Mouse (Mus musculus) midbrain, embryonic 10.5 days (tissue): ENCODE measurements around the gene E330021D16Rik. TPM values are rescaled to one million over a fixed set of nuclear protein-coding genes. Genes with fewer than 3 reads are reported as not detected.

Source experiments
- DNase-seq: peaks from one replicate; pipeline ENCODE4 v3.0.0-alpha.2; 2017; ENCODE audit warnings: low spot score
- H3K27ac ChIP-seq: fragments of 300-500 bp; sonication (generic); replicated peaks from 2 replicates; pipeline ENCODE4 v1.5.1; 2016; ENCODE audit warnings: mild to moderate bottlenecking
- H3K27me3 ChIP-seq: fragments of 300-500 bp; sonication (generic); 2 replicates; pipeline ENCODE4 v1.6.1; 2016; ENCODE audit warnings: low read depth, mild to moderate bottlenecking; ENCODE audit not compliant: poor library complexity, severe bottlenecking
- H3K36me3 ChIP-seq: fragments of 300-500 bp; sonication (generic); 2 replicates; pipeline ENCODE4 v1.6.1; 2016; ENCODE audit warnings: mild to moderate bottlenecking, moderate library complexity
- H3K4me1 ChIP-seq: fragments of 300-500 bp; sonication (generic); 2 replicates; pipeline ENCODE4 v1.6.1; 2016
- H3K4me3 ChIP-seq: fragments of 300-500 bp; sonication (generic); 2 replicates; pipeline ENCODE4 v1.5.1; 2016; ENCODE audit warnings: mild to moderate bottlenecking, moderate library complexity
- H3K9me3 ChIP-seq: fragments of 300-500 bp; sonication (generic); replicated peaks from 2 replicates; pipeline ENCODE4 v1.6.1; 2016; ENCODE audit warnings: mild to moderate bottlenecking
- WGBS: fragments of 180-500 bp; shearing (Covaris S2); methylation state at CpG from one replicate; pipeline ENCODE4 v1.1.7; 2016; 5-methylcytosine and 5-hydroxymethylcytosine counted together
- polyA plus RNA-seq: library from polyadenylated mRNA; unstranded; fragments of >200 nt; fragmentation: Nextera tagmentation; extraction: Ambion mirVana; gene quantifications from 2 replicates; pipeline ENCODE4 v1.2.1, GENCODE M21; 2016

The E330021D16Rik gene
- polyA plus RNA-seq, 1 experiment from 2014 or later = not detected

DNA sequence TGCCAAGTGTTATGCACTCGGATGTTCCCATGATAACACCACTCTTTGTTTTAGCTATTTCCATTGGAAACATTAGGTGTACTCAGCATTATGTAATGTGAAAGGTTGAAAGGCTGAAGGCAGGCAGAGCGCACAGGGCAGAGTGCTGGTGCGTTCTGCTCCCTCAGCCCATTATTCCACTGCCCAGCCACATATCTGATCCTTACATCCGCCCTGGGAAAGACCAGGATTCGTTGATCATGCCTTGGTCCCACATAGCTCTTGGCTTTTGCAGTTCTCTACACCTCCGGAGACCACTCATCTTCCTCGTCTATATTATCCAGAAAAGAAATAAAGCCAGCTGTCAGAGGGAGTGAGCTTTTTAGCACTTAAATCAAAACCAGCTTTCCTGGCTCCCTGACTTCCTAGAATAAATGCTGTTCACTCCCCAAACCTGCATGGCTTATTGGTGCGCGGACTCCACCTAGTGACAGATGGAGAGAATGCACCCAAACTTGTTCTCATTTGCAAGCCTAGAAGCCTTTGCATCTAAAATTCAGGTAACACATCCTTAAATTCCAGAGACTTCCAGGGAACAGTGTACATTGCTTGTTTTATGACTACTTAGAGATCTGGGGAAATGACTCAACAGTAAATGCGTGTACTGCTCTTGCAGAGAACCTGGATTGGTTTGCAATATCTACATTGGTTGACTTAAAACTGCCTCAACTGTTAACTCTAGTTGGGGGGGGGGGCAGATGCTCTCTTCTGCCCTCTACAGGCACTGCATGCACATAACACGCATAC lies 61.8 kb downstream of the E330021D16Rik start:
- H3K27ac ChIP-seq = no peak overlapping the region
- no peaks in the 10 kb centered on the region for H3K27me3 ChIP-seq
- H3K4me3 ChIP-seq = no peak overlapping the region
- H3K36me3 ChIP-seq = no peaks in the 10 kb centered on the region
- WGBS = 43% methylated on average over 11 of the region's 11 CpGs
- no peaks in the 10 kb centered on the region for H3K4me1 ChIP-seq
- peak; percentile 70 for DNase-seq
- no peaks in the 10 kb centered on the region for H3K9me3 ChIP-seq

Other genes with a start within 250 kb of the E330021D16Rik start
- 0.09 and 1.4 TPM in 2 replicates for gene Grin2b, start 242.1 kb downstream of the E330021D16Rik start, polyA plus RNA-seq
- not detected in 2 replicates for gene Gm8994, start 88.0 kb downstream of the E330021D16Rik start, polyA plus RNA-seq
- 37.4 and 45.7 TPM in 2 replicates for gene Atf7ip, start 90.6 kb upstream of the E330021D16Rik start, polyA plus RNA-seq
- gene Plbd1, start 246.4 kb upstream of the E330021D16Rik start, polyA plus RNA-seq = 1.2 and 1.5 TPM in 2 replicates